Mouse (Mus musculus) liver, adult 2 months (tissue): ENCODE measurements at regions not wholly inside any gene's neighbourhood (a gene's known extent, or its start where the extent isn't known, plus 50 kb on each side); places are given as distances from the start of the nearest gene placed in this dataset.

Experiments
- CTCF ChIP-seq: fragments of 200-500 bp; IDR thresholded peaks from 2 replicates; pipeline ENCODE4 v1.5.1; 2011; ENCODE audit warnings: low read depth, low read length, control low read depth
- POLR2A ChIP-seq: fragments of 200-500 bp; IDR thresholded peaks from 2 replicates; pipeline ENCODE4 v1.6.1; 2011; ENCODE audit warnings: low read length, control low read depth; ENCODE audit not compliant: insufficient read depth; ENCODE audit errors: extremely low read depth

- TF ChIP-seq CTCF (no peak), POLR2A (no peak)
Measured at GRCm38 (mm10) chr9:61228230-61228631, 143.9 kb upstream of the Tle3 start.
